In genomic region chr7:43422995-43423617, GRCm38 (mm10) we compare ENCODE assay signal across 8 mouse cellular contexts. TPM values are rescaled to one million over a fixed set of nuclear protein-coding genes. Genes with fewer than 3 reads are reported as not detected.
DNase-seq lines count a peak whose midpoint lies in the region; ATAC-seq lines count a peak whose summit lies in the region.

No protein-coding gene starts in this region.

- peak overlapping the region; percentile 25 for H3K4me2 ChIP-seq in hindbrain, embryonic 12.5 days (replicated peaks)

- peak; percentile 67 for DNase-seq in MN1 (ENCODE audit: low spot score)
- DNase-seq in cerebellum, adult 9-11 months, result peak; percentile 72
- peak; percentile 40 to 80 for DNase-seq in frontal cortex, postnatal 10 days (ENCODE audit: low spot score in 2 of 2)
- peak; percentile 86 to 88 for DNase-seq in layer of hippocampus, postnatal 10 days (ENCODE audit: low spot score in 2 of 2)
- DNase-seq in lung, postnatal 10 days, result peak; percentile 89
- peak; percentile 52 for DNase-seq in retina, adult 2 months (ENCODE audit: low read depth, low spot score)
- DNase-seq in thymus, postnatal 25 days, result peak; percentile 79

- WGBS in hindbrain, embryonic 12.5 days, result 14% methylated on average over 11 of the region's 11 CpGs

- H3K4me1 ChIP-seq in hindbrain, embryonic 12.5 days, result peaks cover 4% of the 10 kb centered on the region; the same call in 1 of the 2 replicates

- H3K27ac ChIP-seq in hindbrain, embryonic 12.5 days, result no peak overlapping the region

- H3K36me3 ChIP-seq in hindbrain, embryonic 12.5 days, result no peaks in the 10 kb centered on the region

- peak; percentile 90 for ATAC-seq in hindbrain, embryonic 12.5 days (ENCODE audit: low FRiP score)

- H3K9ac ChIP-seq in hindbrain, embryonic 12.5 days, result no peak overlapping the region

- no peaks in the 10 kb centered on the region for H3K27me3 ChIP-seq in hindbrain, embryonic 12.5 days

- no peaks in the 10 kb centered on the region for H3K9me3 ChIP-seq in hindbrain, embryonic 12.5 days (replicated peaks)

- H3K4me3 ChIP-seq in hindbrain, embryonic 12.5 days, result no peak overlapping the region

RNA-seq across cellular contexts. Expression of gene Lim2, which starts 4.4 kb away (rescaled TPM):
- not detected in 2 replicates for polyA plus RNA-seq in hindbrain, embryonic 12.5 days (2016; fragmentation: Nextera tagmentation; extraction: Ambion mirVana)
- total RNA-seq in layer of hippocampus, postnatal 10 days (2021), result not detected

RNA-seq across cellular contexts. Expression of gene Nkg7, which starts 13.8 kb away (rescaled TPM):
- polyA plus RNA-seq in hindbrain, embryonic 12.5 days (2016; fragmentation: Nextera tagmentation; extraction: Ambion mirVana), result 0.27 TPM in 1 of 2 replicates, not detected in the other
- not detected for total RNA-seq in layer of hippocampus, postnatal 10 days (2021)

RNA-seq across cellular contexts. Expression of gene Siglecg, which starts 15.1 kb away (rescaled TPM):
- polyA plus RNA-seq in hindbrain, embryonic 12.5 days (2016; fragmentation: Nextera tagmentation; extraction: Ambion mirVana), result not detected in 2 replicates
- total RNA-seq in layer of hippocampus, postnatal 10 days (2021), result under 1 TPM in 1 of 2 experiments, not detected in 1; 0.22 TPM

RNA-seq across cellular contexts. Expression of gene Cldnd2, which starts 17.5 kb away (rescaled TPM):
- not detected in 2 replicates for polyA plus RNA-seq in hindbrain, embryonic 12.5 days (2016; fragmentation: Nextera tagmentation; extraction: Ambion mirVana)
- total RNA-seq in layer of hippocampus, postnatal 10 days (2021), result not detected

RNA-seq across cellular contexts. Expression of gene Etfb, which starts 20.8 kb away (rescaled TPM):
- polyA plus RNA-seq in hindbrain, embryonic 12.5 days (2016; fragmentation: Nextera tagmentation; extraction: Ambion mirVana), result 169 and 170 TPM in 2 replicates
- total RNA-seq in layer of hippocampus, postnatal 10 days (2021), result 10 to 100 TPM; 61.8 to 68.0 TPM
